Mouse (Mus musculus) heart, adult 18-20 months (tissue): ENCODE measurements around the gene Rasgef1a. TPM values are rescaled to one million over a fixed set of nuclear protein-coding genes. Genes with fewer than 3 reads are reported as not detected.
A peak's percentile ranks its signal among the peaks of the same experiment; 100 is the strongest.

Experiments
- DNase-seq, 2 experiments: peaks; one replicate each; pipeline ENCODE4 v3.0.0; 2021 to 2022; ENCODE audit warnings: mixed read lengths in 1 of 2
- long read RNA-seq, 2 experiments: library from polyadenylated mRNA; stranded (forward); transcript quantifications; one replicate each; pipeline ENCODE4 v2.0.0; 2021
- total RNA-seq, 2 experiments: library from RNA; stranded (reverse); gene quantifications; 2 replicates each; pipeline ENCODE4 v1.2.3; 2021

The Rasgef1a gene
- total RNA-seq = under 1 TPM; 0.20 to 0.23 TPM
- long read RNA-seq, experiment 1, partial matches to known transcripts = 0 of 1 reads
- long read RNA-seq, experiment 1, other reads (novel, unspliced or antisense) = 0 of 1 reads
- long read RNA-seq, experiment 2 = 0 reads

GRCm38 (mm10) chr6:118010756-118011615, at the start of gene Rasgef1a:
Gene Rasgef1a, plus strand, starts transcription at chr6:118011438.
- DNase-seq = no peak

GRCm38 (mm10) chr6:117963201-117963600, 48.0 kb upstream of the Rasgef1a start:
- DNase-seq = no peak

GRCm38 (mm10) chr6:117966729-117967128, 44.5 kb upstream of the Rasgef1a start:
- peak in 1 of 2 experiments; percentile 12 for DNase-seq

- no peak for DNase-seq
Measured at GRCm38 (mm10) chr6:117987173-117987572, 24.1 kb upstream of the Rasgef1a start.

GRCm38 (mm10) chr6:117989209-117989608, 22.0 kb upstream of the Rasgef1a start:
- DNase-seq = no peak

GRCm38 (mm10) chr6:117990649-117991048, 20.6 kb upstream of the Rasgef1a start:
- DNase-seq = no peak

GRCm38 (mm10) chr6:117991297-117991696, 19.9 kb upstream of the Rasgef1a start:
- DNase-seq = peak; percentile 16 to 30

- no peak for DNase-seq
Measured at GRCm38 (mm10) chr6:117991928-117992327, 19.3 kb upstream of the Rasgef1a start.

- peak in 1 of 2 experiments; percentile 26 for DNase-seq
Measured at GRCm38 (mm10) chr6:117995168-117995567, 16.1 kb upstream of the Rasgef1a start.

GRCm38 (mm10) chr6:118001272-118001671, 10.0 kb upstream of the Rasgef1a start:
- DNase-seq = no peak

GRCm38 (mm10) chr6:118007302-118007701, 3.9 kb upstream of the Rasgef1a start:
- DNase-seq = no peak

GRCm38 (mm10) chr6:118007843-118008539, 3.2 kb upstream of the Rasgef1a start:
- peak; percentile 15 to 24 for DNase-seq

GRCm38 (mm10) chr6:118010256-118010655, 982 bp upstream of the Rasgef1a start:
- DNase-seq = no peak

- no peak for DNase-seq
Measured at GRCm38 (mm10) chr6:118011616-118012316, 528 bp downstream of the Rasgef1a start.

- no peak for DNase-seq
Measured at GRCm38 (mm10) chr6:118012317-118012700, 1.1 kb downstream of the Rasgef1a start.

- no peak for DNase-seq
Measured at GRCm38 (mm10) chr6:118012987-118013866, 2.0 kb downstream of the Rasgef1a start.

- no peak for DNase-seq
Measured at GRCm38 (mm10) chr6:118014881-118015280, 3.6 kb downstream of the Rasgef1a start.

GRCm38 (mm10) chr6:118015971-118016370, 4.7 kb downstream of the Rasgef1a start:
- no peak for DNase-seq

GRCm38 (mm10) chr6:118018666-118019065, 7.4 kb downstream of the Rasgef1a start:
- DNase-seq = no peak

GRCm38 (mm10) chr6:118019569-118019968, 8.3 kb downstream of the Rasgef1a start:
- no peak for DNase-seq

- no peak for DNase-seq
Measured at GRCm38 (mm10) chr6:118022898-118023635, 11.8 kb downstream of the Rasgef1a start.
